Mouse (Mus musculus): ENCODE measurements around the gene Ccdc103.

Gene Ccdc103

GRCm38 (mm10) chr11:102893015-102893651 lies 12.1 kb downstream of the Ccdc103 start:
- peak; percentile 84 for DNase-seq

GRCm38 (mm10) chr11:102894716-102895115 lies 13.7 kb downstream of the Ccdc103 start:
- DNase-seq = no peak

- no peak for DNase-seq
Measured at GRCm38 (mm10) chr11:102895779-102896178, 14.8 kb downstream of the Ccdc103 start.

GRCm38 (mm10) chr11:102896641-102897040 lies 15.6 kb downstream of the Ccdc103 start:
- DNase-seq = no peak

DNA sequence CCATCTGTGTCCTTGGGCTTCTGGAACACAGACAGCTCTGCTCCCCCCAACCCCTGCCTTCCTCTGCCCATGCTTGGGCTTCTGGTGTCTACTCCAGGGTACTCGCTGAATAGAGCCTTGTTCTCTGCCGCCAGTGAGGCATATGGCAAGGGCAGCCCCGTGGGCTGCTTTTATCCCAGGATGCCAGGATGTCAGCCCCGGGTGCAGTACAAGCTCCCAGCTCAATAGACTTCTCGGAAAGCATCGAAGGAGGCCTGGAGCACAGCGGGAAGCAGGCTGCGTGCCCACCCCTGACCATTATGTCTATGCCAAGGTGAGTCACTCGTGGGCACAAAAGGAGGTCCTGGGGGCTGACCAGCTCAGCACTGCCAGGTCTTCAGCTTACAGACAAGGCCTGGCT lies 17.4 kb downstream of the Ccdc103 start:
- no peak for DNase-seq

GRCm38 (mm10) chr11:102900763-102901162 lies 19.8 kb downstream of the Ccdc103 start, which contains the start of gene Gfap:
Gene Gfap, minus strand, starts transcription at chr11:102900912.
- peak; percentile 91 for DNase-seq

DNA sequence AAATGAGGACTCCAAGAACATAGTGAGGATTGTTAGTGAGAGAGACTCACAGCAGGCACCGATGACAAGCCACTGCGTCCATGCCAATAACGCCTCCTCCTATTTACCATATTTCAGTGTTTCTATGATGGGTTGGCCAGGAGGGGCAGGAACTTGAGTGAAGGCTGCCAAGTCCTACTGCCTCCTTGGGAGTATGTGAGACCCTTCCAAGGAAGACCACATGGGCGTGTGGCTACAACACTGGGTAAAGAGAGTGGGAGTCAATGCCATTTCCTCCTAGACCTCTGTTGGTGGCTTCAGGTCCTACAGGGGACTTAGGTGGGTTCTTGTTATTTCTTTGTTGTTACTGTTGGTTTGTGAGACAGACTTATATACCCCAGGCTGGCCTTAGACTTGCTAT lies 20.2 kb downstream of the Ccdc103 start:
- DNase-seq = no peak

DNA sequence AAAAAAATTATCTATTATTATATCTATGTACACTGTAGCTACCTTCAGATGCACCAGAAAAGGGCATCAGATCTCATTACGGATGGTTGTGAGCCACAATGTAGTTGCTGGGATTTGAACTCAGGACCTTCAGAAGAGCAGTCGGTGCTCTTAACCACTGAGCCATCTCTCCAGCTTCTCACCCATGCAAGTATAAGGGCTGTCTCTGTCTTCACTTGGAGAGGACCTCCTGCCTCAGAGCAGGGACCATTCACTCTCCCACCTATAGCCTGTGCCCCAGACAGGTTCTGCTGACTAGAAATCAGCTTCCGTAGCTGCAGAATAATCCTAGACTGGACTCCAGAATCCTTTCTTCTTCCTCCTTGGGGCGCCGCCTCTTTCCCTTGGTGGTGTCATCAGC lies 21.1 kb downstream of the Ccdc103 start:
- DNase-seq = no peak

DNA sequence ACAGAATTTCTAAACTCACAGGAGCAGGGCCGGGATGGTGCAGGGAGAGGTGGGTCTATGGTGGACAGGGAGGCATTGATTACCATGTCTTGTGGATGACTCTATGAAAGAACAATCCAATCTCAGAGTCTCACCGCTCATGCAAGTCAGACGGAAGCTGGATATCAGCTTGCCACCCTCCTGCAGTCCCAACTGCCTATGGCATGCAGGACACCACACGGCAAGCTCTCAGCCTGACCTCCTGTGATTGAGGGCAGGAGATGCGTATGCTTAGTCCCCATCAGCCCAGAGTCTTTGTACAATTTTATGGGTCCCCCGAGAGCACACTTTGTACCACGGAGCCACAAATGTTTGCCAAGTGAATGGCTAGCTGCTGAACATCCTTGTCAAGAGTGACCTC lies 22.6 kb downstream of the Ccdc103 start:
- peak; percentile 2 for DNase-seq

DNA sequence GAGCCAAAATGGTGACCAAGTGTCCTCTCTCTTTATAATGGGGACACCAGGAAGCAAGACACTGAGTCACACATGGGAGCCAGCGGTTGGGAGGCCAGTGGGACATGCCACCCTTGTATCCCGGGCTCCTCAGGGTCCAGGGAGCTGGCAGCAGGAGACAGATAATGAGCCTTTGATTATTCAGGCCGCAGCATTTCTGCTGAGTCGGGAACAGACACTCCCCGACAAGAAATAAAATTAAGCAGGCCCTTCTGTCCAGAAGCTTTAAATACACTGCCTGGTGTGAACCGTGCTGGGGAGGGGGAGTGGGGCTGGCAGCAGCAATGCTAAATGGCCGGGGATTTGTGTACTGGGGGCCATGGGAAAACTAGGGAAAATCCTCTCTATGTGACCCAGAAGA lies 30.4 kb downstream of the Ccdc103 start:
- no peak for DNase-seq

GRCm38 (mm10) chr11:102915380-102915779 lies 34.4 kb downstream of the Ccdc103 start:
- no peak for DNase-seq

- no peak for DNase-seq
Measured at GRCm38 (mm10) chr11:102918077-102918476, 37.1 kb downstream of the Ccdc103 start.

DNA sequence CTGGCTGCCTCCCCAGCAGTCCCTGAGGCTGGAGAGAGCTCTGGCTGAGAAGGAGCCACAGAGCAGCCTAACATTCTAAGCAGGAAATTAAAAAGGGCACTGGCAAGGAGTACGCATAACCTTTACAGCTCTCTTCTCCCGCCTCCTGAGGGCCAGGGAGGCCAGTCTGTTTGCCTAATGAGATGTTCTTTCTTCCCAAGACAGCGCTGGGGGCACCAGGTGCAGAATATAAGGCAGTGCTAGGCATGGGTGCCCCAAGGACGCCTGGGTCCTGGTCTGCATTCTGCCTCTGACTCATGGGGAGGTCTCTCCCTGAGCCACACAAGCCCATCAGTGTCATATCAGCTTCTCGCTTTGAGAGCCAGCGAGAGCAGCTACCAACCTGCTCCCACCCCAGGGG lies 40.5 kb downstream of the Ccdc103 start:
- no peak for DNase-seq

GRCm38 (mm10) chr11:102924557-102925350 lies 43.8 kb downstream of the Ccdc103 start, which contains the start of gene Kif18b:
Gene Kif18b, minus strand, starts transcription at chr11:102925124.
- peak; percentile 98 for DNase-seq

DNA sequence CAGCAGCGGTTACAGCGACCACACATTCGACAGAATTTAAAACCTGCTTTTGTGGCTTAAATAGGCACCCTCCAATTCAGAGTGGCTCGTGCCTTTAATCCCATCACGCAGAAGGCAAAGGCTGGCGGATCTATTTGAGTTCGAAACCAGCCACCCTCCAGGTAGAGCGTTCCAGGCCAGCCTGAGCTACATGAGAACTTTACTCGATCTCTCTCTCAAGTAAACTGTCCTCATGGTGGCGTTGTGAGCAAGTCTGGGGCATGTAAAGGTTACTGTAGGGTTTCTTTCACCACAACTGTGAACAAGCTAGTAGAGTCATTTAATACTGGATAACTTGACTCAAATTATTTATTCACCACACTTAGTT lies 44.3 kb downstream of the Ccdc103 start:
- peak; percentile 58 for DNase-seq

DNA sequence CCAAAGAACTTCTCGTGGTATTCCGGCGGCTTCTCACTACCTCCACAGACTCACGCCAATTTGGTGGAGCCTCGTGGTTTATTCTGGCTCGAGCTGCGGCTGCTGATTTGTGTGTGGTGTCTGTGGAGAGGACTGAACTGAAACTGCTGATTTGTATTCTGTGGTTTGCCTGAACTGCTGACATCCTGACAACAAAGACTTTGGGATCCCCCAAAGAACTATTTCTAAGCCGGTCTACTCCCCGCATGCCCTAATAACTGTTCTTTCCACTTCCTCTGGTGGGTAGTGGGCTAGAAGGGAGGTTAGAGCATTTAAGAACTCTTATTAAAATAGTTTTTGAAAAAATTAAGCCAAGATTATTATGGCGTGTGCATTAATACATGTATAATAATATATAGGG lies 49.7 kb downstream of the Ccdc103 start:
- no peak for DNase-seq

All from kidney, postnatal 10 days (tissue).